Mouse (Mus musculus) ES-CJ7 (cell line): ENCODE measurements around the gene Adk.

ENCODE experiments used
- DNase-seq: peaks from one replicate; pipeline ENCODE4 v3.0.0; 2011; ENCODE audit warnings: low read depth, low spot score

Adk gene

DNA sequence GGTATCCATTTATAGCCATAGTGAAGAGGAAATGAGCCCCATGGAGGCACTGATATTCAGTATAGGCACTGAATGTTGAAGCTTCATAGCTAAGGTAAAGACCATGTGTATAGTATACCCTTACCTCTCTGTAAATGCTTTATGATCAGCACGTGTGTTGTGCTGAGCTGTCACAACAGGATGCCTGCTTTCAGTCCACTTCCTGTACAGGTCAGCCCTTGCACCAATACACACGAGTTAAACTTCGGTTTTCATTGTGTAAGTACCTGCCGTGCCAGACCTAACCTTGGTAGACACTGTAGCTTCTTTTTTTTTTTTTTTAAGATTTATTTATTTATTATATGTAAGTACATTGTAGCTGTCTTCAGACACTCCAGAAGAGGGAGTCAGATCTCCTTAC, 381.0 kb downstream of the Adk start:
- DNase-seq = no peak

DNA sequence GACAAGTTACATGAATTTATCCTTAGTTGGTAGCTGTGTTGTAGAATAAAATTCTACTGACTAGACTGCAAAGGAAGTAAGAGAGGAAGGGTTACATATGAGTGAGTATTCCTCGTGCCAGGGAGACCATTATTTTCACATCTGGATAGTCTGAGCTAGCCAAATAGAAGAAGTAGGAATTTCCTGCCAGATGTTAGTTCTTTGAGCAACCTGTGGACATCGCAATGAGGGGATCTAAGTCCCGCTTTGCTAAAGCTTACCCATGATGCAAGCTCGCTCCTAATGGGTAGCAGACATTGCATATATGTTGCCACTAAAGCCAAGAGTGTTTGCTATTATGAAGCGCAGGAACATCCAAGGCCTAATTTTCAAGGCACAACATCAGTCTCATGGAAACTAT, 381.6 kb downstream of the Adk start:
- DNase-seq = no peak

DNA sequence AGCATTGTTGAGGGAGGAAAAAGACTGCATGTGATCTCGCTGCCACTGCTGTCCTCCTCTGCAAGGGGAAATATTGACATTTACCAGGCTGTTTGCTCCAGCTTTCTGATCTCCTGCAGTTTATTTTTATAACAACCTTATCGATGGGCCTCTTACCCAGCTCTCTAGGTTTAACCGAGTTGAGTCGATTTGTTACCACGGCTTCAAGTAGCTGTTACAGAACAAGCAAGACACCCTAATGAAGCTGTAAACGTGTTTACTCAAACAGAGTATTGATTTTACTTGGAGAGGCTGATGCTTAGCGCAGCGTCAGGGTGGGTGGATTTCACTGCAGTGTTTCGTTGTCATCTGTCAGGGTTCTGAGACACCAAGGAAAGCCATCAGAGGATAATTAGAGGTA, 382.3 kb downstream of the Adk start:
- no peak for DNase-seq

DNA sequence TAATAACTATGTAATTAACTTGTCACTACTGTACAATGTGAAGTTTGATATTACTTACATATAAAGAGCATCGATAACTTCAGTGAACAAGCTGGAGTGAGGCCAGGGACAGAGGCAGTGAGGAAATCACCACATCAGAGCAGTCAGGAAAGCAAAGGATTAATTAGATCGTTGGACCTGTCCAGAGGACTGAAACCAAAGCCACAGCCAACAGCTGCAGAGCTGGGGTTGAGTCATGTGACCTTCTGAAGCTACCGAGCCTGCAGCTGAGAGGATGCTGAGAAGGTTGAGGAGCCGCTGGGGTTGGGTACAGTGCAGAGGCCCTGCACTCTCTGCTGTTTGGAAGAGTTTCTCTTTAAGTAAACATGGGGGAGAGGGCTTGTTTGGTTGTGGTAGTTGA, 387.4 kb downstream of the Adk start:
- DNase-seq = no peak

DNA sequence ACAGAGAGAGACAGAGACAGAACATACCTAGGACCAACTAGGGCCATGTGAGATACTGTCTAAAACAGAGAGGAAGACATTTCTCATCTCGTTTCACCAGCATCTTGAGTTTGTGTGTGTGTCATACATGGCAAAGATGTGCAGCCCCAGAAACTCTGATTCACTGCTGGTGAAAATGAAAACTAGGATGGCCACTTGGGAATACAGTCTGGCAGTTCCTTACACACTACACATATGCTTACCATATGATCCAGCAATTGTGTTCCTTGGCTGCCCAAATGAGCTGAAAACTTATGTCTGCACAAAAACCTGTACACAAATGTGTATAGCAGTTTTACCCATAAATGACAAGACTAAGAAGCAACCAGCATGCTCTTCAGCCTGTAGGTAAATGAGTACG, 388.2 kb downstream of the Adk start:
- DNase-seq = no peak

DNA sequence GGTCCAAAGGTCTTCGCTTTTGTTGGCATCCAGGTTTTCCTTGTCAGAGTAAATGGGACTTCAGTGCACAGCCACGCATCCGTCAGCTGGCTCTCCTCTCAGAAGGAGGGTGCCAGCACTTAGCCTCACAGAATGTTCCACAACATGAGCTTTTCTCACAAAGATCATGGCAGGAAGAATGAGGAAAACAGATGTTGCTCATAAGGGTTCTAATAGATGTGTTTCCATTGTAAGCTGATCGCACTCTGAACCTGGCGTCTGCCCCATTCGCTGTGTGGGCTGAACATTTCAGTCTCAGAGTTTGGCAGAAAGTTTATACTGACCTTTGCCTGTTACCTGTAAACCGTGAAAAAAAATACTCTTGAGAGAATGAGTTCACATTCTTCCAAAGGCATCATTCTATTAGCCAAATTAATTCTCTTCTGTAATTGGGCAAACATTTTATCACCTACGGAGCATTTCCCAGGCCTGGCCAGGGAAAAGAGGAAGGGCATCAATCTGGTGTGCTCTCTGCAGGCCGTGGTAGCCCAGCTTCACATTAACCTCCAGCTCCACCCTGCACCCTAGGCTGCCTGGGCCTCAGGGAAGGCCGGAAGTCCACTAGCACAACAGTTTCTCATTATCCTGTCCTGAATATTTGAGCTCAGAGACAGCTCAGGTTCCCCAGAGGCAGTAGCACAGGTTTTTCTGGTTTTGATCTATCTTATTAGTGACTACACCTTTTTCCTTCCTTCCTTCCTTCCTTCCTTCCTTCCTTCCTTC, 389.6 kb downstream of the Adk start:
- no peak for DNase-seq

DNA sequence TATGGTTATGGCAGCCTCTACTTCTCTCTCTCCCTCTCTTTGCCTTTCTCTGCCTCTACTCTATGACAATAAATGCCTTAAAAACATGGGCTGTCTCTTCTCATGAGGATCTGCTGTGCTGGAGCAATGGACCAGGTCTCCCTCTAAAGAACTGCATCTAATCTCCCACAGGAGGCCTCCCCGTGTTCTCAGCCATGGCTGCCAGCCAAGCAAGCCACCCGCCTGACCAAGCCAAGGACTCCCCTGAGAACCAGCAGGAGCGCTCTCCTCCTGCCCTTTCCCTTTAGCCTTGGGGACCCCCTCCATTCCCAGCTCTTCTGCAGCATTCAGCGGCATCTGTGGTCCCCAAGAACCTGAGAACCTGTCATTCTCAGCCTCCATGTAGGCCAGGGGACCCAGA, 400.2 kb downstream of the Adk start:
- DNase-seq = no peak

DNA sequence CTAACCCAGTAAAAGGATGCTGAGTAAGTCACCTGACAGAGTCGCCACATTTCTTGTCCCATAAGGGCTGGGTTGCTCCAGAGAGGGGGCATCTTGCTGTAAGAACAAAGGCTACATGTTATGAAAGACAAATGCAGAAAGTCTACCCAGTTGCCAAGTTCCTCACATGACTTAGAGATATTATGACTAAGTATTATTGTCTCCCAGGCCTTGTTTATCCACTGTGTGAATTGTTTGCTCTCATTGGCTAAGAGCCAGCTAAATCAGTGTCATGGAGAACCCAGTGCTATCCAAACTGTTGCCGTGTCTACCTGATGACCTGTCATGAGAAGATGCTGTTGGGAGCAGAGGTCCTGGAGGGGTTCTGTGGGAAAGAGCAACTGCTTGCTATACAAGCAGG, 401.5 kb downstream of the Adk start:
- DNase-seq = no peak

DNA sequence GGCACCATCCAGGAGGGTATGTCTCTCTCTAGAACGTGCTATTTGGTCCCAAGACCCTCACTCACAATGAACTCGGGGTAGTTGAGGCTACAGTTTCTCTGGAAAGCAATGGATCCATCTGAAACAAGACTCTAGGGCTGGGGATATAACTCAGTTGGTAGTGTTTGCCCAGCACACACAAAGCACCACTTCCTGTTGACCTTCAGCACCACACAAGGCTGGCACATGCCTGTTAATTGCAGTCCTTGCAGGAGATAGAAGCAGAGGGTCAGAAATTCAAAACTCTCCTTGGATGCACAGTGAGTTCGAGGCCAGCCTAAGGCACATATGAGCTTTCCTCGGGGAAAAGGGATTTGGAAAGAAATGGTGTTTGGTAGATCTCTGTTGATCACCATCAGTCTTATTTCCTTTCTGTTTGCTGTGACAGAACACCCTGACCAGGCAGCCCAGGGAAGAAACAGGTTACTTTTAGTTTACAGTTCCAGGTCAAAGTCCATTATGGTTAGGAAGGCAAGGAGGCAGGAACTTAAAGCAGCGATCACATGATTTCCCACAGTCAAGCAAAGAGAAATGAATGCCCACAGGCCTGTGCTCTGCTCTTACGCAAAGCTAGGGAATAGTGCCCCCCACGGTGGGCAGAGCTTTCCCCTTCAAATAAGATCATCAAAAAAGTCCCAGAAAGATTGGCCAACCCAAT, 403.4 kb downstream of the Adk start:
- no peak for DNase-seq

DNA sequence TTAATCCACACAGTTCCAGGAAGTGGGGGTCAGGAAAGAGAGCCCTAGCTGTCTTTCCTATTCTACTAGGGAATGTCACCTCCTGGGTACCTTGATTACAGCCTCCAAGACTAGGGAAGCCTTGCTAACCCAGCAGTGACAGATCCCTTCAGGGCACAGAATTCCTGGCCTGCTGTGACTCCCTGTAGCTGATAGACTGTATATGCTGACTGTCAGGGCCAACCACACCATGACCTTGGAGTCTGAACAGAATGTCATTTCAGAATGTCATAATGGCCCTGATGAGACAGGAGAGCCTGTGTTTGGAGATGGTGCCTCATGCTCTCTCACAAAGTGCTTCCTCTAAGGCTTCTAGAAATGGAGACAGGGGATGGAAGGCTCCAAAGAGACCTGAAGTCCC, 404.2 kb downstream of the Adk start:
- DNase-seq = no peak

DNA sequence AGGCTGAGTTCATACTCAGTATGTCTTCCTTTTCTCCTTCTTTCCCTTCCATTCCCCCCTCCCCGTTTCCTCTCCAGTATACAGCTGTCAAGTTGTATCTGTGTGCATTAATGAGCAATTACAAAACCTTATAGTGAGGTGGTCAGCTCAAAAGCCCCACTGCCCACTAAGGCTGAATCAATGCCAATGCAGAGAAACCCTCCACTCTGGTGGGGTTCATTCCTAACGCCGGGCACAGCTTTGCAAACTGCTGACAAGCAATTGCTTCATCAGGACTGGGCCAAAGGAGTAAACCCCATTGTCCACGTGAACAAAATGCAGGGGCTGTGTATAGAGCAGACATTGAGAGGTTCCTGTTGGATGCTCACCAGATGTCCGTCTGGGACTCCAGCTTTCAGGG, 405.5 kb downstream of the Adk start:
- no peak for DNase-seq

DNA sequence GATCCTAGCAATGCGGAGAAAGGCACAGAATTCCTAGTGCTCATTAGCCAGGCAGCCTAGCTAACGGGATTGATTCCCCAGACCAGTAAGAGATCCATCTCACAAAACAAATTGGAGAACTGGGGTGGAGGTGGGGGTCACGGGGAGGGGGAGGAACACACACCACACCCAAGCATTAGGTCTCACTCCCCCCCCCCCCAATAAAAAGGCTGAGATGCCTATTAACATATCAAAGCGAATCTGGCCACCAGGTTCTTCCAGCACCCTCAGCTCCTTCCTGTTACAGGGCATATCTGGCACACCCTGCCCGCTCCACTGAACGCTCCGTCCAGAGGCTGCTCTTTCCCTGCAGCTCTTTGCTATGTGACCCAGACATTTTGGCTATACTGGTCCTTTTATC, 406.3 kb downstream of the Adk start:
- DNase-seq = peak; percentile 71

DNA sequence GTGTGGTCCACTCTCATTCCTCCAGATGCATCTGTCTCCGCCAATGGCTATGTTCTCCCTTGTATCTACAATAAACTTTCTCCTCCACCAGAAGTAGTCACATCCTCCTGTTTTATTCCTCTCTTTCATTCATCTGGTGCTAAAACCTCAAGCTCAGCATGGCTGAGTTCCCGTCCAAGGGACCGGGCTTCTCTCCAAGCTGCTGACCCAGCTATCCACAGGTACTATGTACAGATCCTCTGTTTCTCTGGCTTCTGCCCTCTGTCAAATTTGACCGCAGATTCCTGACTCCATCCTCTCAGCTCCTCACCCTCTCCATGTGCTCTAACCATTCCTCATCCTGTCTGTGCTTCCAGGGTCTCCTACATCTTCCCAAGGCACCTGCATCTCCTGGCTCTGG, 406.8 kb downstream of the Adk start:
- DNase-seq = no peak

DNA sequence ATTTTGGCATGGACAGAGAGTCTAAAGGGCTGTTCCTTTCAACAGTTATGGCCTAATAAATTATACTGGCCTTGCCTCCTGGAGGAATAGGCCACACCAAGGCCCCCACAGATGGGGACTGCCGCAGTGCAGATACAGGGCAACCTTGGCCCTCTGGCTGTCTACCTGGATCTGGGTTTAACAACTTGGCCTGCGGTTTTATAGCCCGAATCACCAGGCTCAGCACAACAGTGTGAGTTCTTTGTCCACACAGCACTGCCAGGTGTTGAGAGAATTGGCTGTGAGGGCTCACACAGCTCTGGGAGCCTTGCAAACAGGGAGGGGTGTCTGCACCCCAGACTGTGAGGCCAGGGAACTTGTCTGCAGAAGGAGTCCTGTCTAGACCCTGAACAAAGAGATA, 410.0 kb downstream of the Adk start:
- no peak for DNase-seq

DNA sequence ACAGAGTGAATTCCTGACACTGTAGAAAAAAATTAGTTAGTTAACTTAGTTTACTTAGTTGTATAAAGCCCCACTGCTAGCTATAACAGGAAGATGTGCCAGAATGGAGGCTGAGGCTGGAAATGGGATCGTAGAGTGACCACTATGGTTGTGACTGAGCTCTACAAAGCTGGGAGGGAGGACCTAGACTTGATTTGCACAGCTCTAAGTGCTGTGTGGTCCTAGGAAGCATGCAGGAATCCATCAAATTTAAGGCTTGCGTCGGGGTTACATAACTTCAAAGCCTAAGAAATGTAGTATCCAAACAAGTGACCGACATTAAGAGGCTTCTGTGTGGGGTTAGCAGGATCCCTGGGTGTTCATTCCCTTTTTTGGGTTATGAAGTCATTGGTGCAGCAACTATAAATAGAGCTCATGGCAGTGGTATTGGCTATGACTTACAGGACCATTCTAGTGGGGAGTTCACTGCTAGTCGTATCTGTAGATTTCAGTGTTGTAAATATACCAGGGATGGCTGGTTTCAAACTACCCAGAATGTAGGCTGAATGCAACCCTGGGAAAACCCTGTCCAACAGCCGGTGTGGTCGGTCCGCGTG, 410.8 kb downstream of the Adk start:
- DNase-seq = no peak

DNA sequence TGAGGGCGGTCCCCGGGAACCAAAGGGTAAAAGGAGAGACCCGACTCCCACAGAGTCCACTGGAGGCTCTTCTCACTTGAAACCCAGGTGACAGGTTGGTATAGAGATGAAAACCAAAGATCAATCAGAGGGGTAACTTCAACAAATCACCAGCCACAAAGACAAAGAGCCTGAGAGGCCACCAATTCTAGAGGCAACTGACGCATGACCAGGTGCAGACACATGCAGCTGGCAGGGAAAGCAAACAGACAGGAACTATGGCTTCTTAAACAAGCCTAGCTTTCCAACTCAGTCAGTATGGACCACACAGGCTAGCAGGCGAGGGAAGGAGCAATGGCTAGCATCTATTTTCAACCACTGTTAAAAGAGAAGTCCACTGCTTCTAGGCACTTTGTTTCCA, 418.0 kb downstream of the Adk start:
- DNase-seq = no peak

DNA sequence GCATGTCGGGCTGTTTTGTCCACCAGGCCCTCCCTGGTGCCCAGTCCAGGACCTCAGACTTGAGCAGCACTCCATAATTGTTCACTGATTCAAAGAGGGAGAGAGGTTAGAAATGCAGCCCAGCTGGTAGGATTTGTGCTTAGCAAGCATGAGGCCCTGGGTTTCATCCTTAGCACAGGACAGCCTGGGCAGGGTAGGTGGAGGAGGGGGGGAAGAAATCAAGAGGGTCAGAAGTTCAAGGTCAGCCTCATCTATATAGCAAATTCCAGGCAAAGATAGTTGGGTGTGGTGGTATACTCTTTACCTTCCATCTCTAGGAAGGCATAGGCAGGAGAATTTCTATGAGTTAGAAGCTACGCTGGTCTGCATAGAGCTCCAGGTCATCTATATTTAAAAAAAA, 419.6 kb downstream of the Adk start:
- DNase-seq = peak; percentile 58

DNA sequence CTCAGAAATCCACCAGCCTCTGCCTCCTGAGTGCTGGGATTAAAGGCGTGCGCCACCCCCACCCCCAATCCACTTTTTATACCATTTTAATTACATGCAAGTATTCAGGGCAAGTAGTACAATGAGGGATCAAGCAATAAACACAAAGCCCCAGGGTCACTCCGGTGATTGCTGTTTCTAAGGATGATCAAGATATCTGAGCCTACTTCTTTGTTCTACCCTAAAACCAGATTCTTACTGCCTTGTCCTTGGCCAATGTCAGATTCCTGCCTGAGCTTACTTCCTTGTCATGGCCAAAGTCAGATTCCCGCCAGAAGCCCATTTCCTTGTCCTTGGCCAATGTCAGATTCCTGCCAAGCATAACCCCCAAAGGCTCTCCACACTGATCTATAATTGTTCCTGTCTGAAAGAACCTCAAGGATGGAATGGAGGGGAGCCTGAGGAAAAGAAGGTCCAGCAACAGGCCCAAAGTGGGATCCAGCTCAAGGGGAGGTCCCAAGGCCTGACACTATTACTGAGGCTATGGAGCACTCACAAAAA, 422.3 kb downstream of the Adk start:
- DNase-seq = peak; percentile 97

DNA sequence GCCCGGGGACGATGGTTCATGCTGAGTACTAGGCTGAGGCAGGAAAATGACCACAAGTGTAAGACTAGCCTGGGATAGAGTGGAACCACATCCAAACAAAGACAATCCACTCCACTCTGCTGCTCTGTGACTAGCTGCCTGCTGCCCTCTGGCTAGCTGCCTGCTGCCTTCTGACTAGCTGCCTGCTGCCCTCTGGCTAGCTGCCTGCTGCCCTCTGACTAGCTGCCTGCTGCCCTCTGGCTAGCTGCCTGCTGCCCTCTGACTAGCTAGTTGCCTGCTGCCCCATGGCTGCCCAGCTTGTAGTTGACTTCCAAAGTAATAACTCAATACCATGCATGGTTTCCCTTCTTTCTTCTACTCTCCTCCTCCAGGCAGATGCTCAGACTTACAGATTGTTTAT, 424.8 kb downstream of the Adk start:
- no peak for DNase-seq

DNA sequence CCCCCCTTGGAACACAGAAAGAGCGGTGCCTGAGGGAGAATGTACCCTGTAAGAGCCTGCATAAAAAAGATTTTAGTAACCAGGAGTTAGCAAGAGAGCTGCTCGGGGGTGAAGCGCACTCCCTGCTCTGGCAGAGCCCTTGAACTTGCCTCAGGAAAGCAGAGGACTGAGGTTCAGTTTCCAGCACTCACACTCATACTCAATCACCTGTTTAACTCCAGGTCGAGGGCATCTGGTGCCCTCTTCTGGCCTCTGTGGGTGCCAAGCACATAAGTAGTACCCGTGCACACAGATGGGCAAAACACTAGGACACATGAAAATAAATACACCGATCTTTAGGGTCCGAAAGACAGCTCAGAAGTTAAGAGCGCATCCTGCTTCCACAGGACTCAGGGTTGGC, 427.2 kb downstream of the Adk start:
- DNase-seq = peak; percentile 69

DNA sequence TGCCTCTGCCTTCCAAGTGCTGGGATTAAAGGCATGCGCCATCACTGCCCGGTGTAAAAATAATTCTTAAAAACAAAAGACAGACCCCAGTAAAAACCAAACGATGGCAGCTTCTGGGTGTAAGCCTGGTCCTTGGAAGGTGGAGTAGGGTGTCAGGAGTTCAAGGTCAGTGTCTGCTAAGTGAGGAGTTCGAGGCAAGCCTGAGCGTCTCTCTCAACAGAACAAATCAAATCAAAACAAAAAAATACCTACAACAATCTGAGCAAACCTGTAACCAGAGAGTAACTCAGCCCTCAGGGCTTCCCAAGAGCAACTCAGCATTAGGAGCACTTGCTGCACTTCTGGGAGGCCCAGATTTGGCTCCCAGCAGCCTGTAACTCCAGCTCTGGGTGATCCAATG, 427.8 kb downstream of the Adk start:
- peak; percentile 75 for DNase-seq

DNA sequence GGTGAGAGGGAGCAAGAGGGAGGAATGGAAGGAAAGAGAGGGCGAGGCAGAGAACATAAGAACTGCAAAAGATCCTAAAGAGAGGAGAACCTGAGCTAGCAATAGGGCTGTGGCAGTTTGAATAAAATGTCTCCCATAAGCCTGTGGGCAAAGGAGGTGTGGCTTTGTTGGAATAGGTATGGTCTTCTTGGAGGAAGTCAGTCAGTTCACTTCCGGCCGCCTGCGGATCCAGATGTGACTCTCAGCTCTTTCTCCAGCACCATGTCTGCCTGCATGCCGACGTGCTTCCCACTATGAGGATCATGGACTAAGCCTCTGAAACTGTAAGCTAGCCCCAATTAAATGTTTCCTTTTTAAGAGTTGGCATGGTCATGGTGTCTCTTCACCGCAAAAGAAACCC, 428.9 kb downstream of the Adk start, which contains the start of gene Kat6b:
Gene Kat6b, plus strand, starts transcription at position 204 of the 400 bp plus-strand sequence.
- peak; percentile 96 for DNase-seq

DNA sequence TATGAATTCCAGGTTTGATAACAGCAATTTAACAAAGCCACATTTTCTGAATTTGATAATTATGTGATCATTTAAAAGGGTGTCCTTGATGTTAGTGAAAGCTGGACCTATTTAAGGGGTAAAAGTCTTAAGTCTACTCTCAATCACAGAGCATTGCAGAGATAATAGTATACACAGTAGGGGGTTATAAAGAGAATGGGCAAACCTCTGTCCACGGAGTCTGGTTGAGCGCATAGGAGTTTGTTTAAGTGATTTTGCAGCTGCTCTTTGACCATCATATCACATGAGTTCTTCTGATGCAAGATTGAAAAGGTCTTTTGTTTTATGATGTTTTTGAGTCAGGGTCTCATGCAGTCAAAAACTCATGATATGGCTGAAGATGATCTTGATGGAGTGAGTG, 431.8 kb downstream of the Adk start:
- DNase-seq = peak; percentile 70
